Mouse (Mus musculus) heart, embryonic 14.5 days (tissue): ENCODE data around the gene Spag8. TPM values are rescaled to one million over a fixed set of nuclear protein-coding genes. Genes with fewer than 3 reads are reported as not detected.

Experiments
- ATAC-seq: fragments of 200-750 bp; cut with Nextera tagmentation; 2 replicates; pipeline ENCODE4 v1.8.0; 2017; ENCODE audit warnings: low read depth, moderate TSS enrichment; ENCODE audit not compliant: insufficient number of reproducible peaks, insufficient read depth, low FRiP score
- H3K27ac ChIP-seq, 2 experiments: fragments of 200-500 bp in 1 of 2; fragments of 300-500 bp in 1 of 2; sonication (generic) in 1 of 2; replicated peaks in 1 of 2; 2 replicates each; pipeline ENCODE4 v1.5.1; 2012 to 2014; ENCODE audit warnings: low read depth in 2 of 2, low read length in 2 of 2, control low read depth in 1 of 2, mild to moderate bottlenecking in 1 of 2, mixed read lengths in 1 of 2; ENCODE audit not compliant: control insufficient read depth in 1 of 2, insufficient read depth in 1 of 2
- H3K27me3 ChIP-seq: fragments of 300-500 bp; sonication (generic); 2 replicates; pipeline ENCODE4 v1.6.1; 2014; ENCODE audit warnings: mild to moderate bottlenecking, low read length, control low read depth; ENCODE audit not compliant: control insufficient read depth, insufficient read depth
- H3K36me3 ChIP-seq: fragments of 300-500 bp; sonication (generic); 2 replicates; pipeline ENCODE4 v1.6.1; 2014; ENCODE audit warnings: mild to moderate bottlenecking, control low read depth, low read length, mixed read lengths; ENCODE audit not compliant: control insufficient read depth, insufficient read depth
- H3K4me1 ChIP-seq, 2 experiments: fragments of 200-500 bp in 1 of 2; fragments of 300-500 bp in 1 of 2; sonication (generic) in 1 of 2; 2 replicates each; pipeline ENCODE4 v1.6.1; 2012 to 2014; ENCODE audit warnings: low read length in 2 of 2, control low read depth in 1 of 2, mixed read lengths in 1 of 2; ENCODE audit not compliant: control insufficient read depth in 2 of 2, insufficient read depth in 2 of 2
- H3K4me2 ChIP-seq: fragments of 300-500 bp; sonication (generic); 2 replicates; pipeline ENCODE4 v1.6.1; 2014; ENCODE audit warnings: mild to moderate bottlenecking, low read length
- H3K4me3 ChIP-seq, 2 experiments: fragments of 200-500 bp in 1 of 2; fragments of 300-500 bp in 1 of 2; sonication (generic) in 1 of 2; 2 replicates each; pipeline ENCODE4 v1.5.1; 2012 to 2014; ENCODE audit warnings: low read length in 2 of 2, mild to moderate bottlenecking in 2 of 2, control low read depth in 1 of 2, low read depth in 1 of 2, moderate library complexity in 1 of 2; ENCODE audit not compliant: control insufficient read depth in 1 of 2, insufficient read depth in 1 of 2
- H3K9ac ChIP-seq: fragments of 300-500 bp; sonication (generic); 2 replicates; pipeline ENCODE4 v1.6.1; 2014; ENCODE audit warnings: mild to moderate bottlenecking, low read length
- H3K9me3 ChIP-seq: fragments of 300-500 bp; sonication (generic); 2 replicates; pipeline ENCODE4 v1.6.1; 2016; ENCODE audit warnings: low read length, control low read depth; ENCODE audit not compliant: control insufficient read depth
- WGBS: fragments of 180-500 bp; shearing (Covaris S2); extraction: QIAGEN DNeasy Blood & Tissue Kit; methylation state at CpG from one replicate; pipeline ENCODE4 v1.1.7; 2014; 5-methylcytosine and 5-hydroxymethylcytosine counted together
- polyA plus RNA-seq: library from polyadenylated mRNA; unstranded; fragments of >200 nt; fragmentation: Nextera tagmentation; extraction: Ambion mirVana; gene quantifications from 2 replicates; pipeline ENCODE4 v1.2.1, GENCODE M21; 2014

Gene Spag8
- polyA plus RNA-seq, 1 experiment from 2014 or later: 0.77 TPM

GRCm38 (mm10) chr4:43631046-43631955 lies 22.1 kb downstream of the Spag8 start, which contains the start of gene Npr2:
Gene Npr2 (plus strand): TSS chr4:43631935.
- no peaks in the 10 kb centered on the region for H3K36me3 ChIP-seq
- H3K27ac ChIP-seq: peak within 1 kb of the TSS; percentile 53 to 80; a peak in 3 of 4 replicates
- peak within 1 kb of the TSS; percentile 63 to 68 for H3K4me3 ChIP-seq
- H3K9ac ChIP-seq: peak within 1 kb of the TSS; percentile 94
- peak; percentile 32 for ATAC-seq
- no peaks in the 10 kb centered on the region for H3K27me3 ChIP-seq
- WGBS: 3% methylated on average over 24 of the region's 70 CpGs
- H3K9me3 ChIP-seq: 0 out of 2 replicates have a peak, but pooled peaks cover 3% of the 10 kb centered on the region
- H3K4me2 ChIP-seq: peak within 1 kb of the TSS; percentile 88
- peaks cover 25 to 33% of the 10 kb centered on the region in 2 experiments for H3K4me1 ChIP-seq

- Histone ChIP-seq H3K27ac (peak overlapping the region; percentile 4 to 80; a peak in 3 of 4 replicates), H3K36me3 (no peaks in the 10 kb centered on the region), H3K9ac (no peak overlapping the region), H3K4me2 (peak overlapping the region; percentile 88), H3K4me1 (peaks cover 23 to 31% of the 10 kb centered on the region in 2 experiments), H3K9me3 (peaks cover 6% of the 10 kb centered on the region; the same call in 1 of the 2 replicates), H3K4me3 (peak overlapping the region; percentile 18 to 68; a peak in 2 of 4 replicates), H3K27me3 (no peaks in the 10 kb centered on the region)
- ATAC-seq: no peak
- WGBS: 27% methylated on average over 5 of the region's 5 CpGs
Observed at GRCm38 (mm10) chr4:43630671-43631045, 22.7 kb downstream of the Spag8 start.

- H3K4me2 ChIP-seq: peak overlapping the region; percentile 47
- H3K4me3 ChIP-seq: 0 out of 4 replicates have a peak overlapping the region, but pooled peaks of 1 of the 2 experiments have one; percentile 1
- H3K27me3 ChIP-seq: no peaks in the 10 kb centered on the region
- H3K9ac ChIP-seq: no peak overlapping the region
- peaks cover 11% of the 10 kb centered on the region for H3K9me3 ChIP-seq
- 9% methylated on average over 5 of the region's 5 CpGs for WGBS
- ATAC-seq: no peak; the same call in 1 of the 2 replicates
- H3K36me3 ChIP-seq: no peaks in the 10 kb centered on the region
- H3K27ac ChIP-seq: peak overlapping the region in 1 of 2 experiments; percentile 80; a peak in 1 of 4 replicates
- H3K4me1 ChIP-seq: peaks cover 22 to 25% of the 10 kb centered on the region in 2 experiments
Observed at GRCm38 (mm10) chr4:43630030-43630581, 23.3 kb downstream of the Spag8 start.

GRCm38 (mm10) chr4:43629106-43629817 lies 24.1 kb downstream of the Spag8 start:
- peak overlapping the region; percentile 46; the same call in 1 of the 2 replicates for H3K9ac ChIP-seq
- no peaks in the 10 kb centered on the region for H3K27me3 ChIP-seq
- H3K27ac ChIP-seq: no peak overlapping the region
- peak overlapping the region; percentile 45 for H3K4me2 ChIP-seq
- WGBS: 45% methylated on average over 20 of the region's 20 CpGs
- peaks cover 17% of the 10 kb centered on the region for H3K9me3 ChIP-seq
- H3K4me1 ChIP-seq: peaks cover 21 to 22% of the 10 kb centered on the region in 2 experiments
- H3K36me3 ChIP-seq: no peaks in the 10 kb centered on the region
- no peak overlapping the region for H3K4me3 ChIP-seq
- no peak for ATAC-seq

- WGBS: 70% methylated on average over 4 of the region's 4 CpGs
- ATAC-seq: no peak
- Histone ChIP-seq H3K9ac (no peak overlapping the region), H3K4me1 (no peaks in the 10 kb centered on the region), H3K27ac (no peak overlapping the region), H3K4me3 (no peak overlapping the region), H3K9me3 (peaks cover 7% of the 10 kb centered on the region), H3K4me2 (no peak overlapping the region), H3K36me3 (no peaks in the 10 kb centered on the region), H3K27me3 (no peaks in the 10 kb centered on the region)
Observed at GRCm38 (mm10) chr4:43620146-43620778, 33.1 kb downstream of the Spag8 start.

GRCm38 (mm10) chr4:43613060-43613730 lies 40.2 kb downstream of the Spag8 start:
- H3K27me3 ChIP-seq: no peaks in the 10 kb centered on the region
- no peak overlapping the region for H3K9ac ChIP-seq
- WGBS: 56% methylated on average over 3 of the region's 3 CpGs
- no peak overlapping the region for H3K4me3 ChIP-seq
- no peak overlapping the region for H3K4me2 ChIP-seq
- H3K27ac ChIP-seq: no peak overlapping the region
- no peaks in the 10 kb centered on the region for H3K36me3 ChIP-seq
- H3K9me3 ChIP-seq: no peaks in the 10 kb centered on the region
- no peak for ATAC-seq
- H3K4me1 ChIP-seq: no peaks in the 10 kb centered on the region
